Mouse (Mus musculus): Measurements from ENCODE around the gene Cacna1a.
A peak's percentile ranks its signal among the peaks of the same experiment; 100 is the strongest.
"Not testable (repeated sequence)": the region's sequence is repeated elsewhere in the genome, so short reads cannot be mapped to it uniquely, and the experiment has no call there.

Gene Cacna1a

GRCm38 (mm10) chr8:84599401-84599800, 211.2 kb downstream of the Cacna1a start:
- no peak for DNase-seq

- DNase-seq = no peak
Measured at GRCm38 (mm10) chr8:84600311-84600907, 212.2 kb downstream of the Cacna1a start.

DNA sequence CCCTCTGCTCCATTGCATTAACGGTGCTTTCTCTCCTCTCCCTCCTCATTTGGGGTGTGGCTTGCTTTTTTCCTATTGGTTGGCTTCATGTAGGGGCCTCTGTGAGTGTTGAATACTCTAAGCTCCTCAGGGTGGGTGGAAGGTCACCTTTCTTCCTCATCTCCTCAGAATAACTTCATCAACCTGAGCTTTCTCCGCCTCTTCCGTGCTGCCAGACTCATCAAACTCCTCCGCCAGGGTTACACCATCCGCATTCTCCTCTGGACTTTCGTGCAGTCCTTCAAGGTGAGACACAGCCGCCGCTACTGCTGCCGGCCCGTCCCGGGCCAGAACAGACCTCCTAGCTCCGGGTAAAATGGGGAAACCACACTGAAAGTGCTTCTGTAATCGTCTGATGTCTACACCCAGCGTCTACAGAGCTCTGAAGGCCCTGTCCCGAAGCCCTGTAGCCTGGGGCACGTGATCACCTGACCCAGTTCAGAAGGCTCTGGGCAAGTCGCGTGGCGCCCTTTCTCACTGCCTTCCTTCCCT, 213.0 kb downstream of the Cacna1a start:
- DNase-seq = no peak

DNA sequence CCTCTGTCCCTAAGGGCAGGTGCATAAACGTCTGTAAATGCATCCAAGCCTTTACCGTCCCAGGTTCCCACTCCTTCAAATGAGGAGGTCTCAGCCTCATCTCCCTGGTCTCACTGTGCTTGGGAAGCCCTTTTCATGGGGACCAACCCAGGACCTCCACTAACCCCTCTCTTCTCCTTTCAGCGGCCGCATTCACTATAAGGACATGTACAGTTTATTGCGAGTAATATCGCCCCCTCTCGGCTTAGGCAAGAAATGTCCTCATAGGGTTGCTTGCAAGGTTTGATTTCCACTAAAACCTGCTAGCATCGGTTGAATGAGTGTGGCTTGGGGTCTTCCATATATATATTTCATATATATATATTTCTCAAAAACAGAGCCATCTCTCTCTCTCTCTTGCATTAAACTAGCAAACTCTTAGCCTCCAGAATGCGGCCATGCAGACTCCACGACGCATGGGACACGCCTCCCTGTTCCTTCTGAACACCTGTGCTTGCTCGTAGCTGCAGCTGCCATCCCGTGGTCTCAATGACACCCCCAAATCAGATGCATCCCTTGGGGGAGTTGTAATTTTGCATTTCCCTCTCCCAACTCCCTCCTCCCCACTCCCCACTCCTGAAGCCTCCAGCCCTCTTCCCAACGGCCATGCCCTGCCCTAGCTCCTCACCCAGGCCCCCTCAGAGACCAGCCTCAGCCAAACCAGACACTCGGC, 226.4 kb downstream of the Cacna1a start:
- no peak for DNase-seq

GRCm38 (mm10) chr8:84615666-84616485, 227.6 kb downstream of the Cacna1a start:
- DNase-seq = no peak

- no peak for DNase-seq
Measured at GRCm38 (mm10) chr8:84617005-84617404, 228.8 kb downstream of the Cacna1a start.

DNA sequence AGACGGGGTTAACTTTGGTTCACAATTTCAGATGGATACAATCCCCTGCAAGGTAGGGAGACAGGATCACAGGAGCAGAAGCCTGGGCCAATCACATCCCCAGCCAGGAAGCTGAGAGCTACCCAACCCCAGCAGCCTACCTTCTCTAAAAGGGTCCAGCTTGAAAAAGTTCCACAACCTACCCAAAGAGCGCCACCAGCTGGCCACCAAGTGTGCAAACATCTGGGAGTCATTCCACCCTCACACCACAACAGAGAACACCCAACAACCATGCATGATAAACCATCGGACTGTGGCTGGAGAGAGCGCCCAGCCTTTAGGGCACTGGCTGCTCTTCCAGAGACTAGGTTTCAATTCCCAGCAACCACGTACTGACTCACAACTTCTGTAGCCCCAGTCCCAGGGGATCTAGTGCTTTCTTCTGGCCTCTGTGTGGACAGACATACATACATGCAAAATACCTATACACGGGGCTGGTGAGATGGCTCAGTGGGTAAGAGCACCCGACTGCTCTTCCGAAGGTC, 232.9 kb downstream of the Cacna1a start:
- DNase-seq = no peak

DNA sequence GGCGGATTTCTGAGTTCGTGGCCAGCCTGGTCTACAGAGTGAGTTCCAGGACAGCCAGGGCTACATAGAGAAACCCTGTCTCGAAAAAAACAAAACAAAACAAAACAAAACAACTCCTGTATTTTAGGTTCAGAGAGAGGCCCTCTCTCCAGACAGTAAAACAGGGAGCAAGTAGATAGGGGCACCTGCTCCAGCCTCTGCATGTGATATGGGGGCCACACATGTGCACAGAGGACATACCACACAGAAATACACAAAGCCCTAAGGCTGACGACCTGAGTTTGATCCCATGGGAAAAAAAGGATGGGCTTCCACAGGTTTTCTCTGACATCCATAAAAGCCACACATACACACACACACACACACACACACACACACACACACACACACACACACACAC, 235.2 kb downstream of the Cacna1a start:
- not testable (repeated sequence) for DNase-seq

DNA sequence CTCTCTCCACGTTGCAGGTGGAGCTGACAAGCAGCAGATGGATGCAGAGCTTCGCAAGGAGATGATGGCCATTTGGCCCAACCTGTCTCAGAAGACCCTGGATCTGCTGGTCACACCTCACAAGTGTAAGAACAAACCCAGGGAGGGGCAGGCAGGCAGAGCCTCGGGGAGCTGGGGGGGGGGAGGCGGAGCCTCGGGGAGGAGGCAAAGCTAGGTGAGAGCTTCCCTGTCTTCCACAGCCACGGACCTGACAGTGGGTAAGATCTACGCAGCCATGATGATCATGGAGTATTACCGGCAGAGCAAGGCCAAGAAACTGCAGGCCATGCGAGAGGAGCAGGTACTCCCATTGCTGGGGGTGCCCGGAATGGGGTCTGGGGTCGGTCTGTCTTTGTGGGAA, 241.3 kb downstream of the Cacna1a start:
- no peak for DNase-seq

DNA sequence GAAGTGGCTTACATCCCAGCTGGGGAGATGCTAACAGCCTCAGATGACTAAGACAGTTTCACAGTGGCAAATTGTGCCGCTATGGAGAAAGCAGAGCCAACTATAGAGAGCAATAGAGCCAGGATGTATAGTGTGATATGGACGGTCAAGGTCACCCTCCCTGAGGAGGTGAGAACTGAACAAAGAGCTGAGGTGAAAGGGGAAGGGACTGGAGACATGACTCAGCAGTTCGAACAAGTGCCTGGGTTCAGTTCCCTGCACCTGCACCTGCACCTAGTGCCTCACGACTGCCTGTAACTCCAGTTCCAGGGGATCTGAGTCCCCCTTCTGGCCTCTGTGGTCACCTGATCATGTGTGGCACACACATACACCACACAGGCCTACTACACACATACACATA, 241.9 kb downstream of the Cacna1a start:
- DNase-seq = no peak

DNA sequence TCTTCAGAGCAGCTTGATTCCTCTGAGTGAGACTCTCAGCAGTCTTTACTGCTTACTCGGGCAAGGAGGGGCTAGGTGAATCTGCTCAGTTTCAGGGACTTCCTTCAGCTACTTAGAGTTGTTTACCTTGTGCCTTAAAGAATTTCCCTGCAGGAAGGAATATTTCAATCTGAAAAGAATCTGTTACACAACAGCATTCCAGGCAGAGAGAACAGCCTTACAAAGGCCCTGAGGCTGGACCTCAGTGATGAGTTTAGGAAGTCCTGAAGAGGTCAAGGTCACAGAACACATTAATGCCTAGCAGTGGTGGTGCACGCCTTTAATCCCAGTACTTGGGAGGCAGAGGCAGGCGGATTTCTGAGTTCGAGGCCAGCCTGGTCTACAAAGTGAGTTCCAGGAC, 243.6 kb downstream of the Cacna1a start:
- DNase-seq = no peak

DNA sequence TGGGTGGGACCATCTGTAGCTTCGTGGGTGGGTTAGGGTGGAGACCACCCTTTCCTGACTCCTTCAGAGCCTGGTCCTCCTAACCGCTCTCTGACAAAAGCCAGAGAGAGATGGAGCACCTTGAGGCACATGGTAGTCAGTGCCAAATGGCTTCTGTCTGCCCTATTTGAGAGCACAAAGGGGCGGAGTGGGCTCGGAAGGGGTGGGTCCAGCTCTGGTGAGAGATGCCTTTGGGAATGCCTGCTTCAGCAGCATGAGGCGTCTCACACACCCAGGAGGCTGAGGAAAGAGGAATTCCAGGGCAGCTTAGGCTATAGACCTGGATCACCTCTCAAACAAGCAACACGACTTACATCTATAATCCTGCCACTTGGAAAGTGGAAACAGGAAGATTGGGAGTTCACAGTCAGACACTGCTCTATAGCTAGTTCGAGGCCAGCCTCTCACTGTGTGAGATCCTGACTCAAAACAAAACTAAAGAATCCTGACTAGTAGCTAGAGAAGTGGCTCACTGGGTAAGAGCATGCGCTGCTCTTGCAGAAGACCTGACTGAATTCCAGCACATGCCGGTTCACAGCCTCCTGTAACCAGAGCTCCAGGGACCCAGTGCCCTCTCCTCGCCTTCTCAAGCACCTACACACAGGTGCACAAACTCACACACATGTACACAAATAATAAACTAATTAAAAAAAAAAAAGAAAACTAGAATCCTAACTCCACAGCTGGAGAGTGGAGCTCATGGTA, 245.8 kb downstream of the Cacna1a start:
- DNase-seq = no peak

DNA sequence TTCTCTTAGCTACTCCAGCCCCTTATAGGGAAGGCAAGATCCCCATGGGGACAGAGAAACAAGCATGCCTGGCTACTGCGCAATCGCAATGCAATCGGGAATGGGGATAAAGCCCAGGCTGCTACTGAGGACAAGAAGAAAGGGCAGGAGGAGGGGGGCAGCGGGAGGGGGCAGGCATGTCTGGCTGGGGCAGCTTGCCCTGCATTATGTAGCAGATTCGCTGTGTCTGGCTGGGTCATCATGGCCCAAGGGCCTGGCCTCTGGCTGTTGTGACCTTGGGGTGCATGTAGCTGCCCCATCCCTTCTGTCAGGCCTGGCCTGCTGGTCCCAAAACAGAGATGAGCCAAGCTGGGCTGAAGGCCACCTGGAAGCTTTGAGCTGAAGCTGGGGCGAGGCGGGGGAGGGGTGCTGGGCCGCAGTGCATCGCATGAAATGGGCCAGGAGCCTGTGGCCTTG, 246.6 kb downstream of the Cacna1a start:
- no peak for DNase-seq

DNA sequence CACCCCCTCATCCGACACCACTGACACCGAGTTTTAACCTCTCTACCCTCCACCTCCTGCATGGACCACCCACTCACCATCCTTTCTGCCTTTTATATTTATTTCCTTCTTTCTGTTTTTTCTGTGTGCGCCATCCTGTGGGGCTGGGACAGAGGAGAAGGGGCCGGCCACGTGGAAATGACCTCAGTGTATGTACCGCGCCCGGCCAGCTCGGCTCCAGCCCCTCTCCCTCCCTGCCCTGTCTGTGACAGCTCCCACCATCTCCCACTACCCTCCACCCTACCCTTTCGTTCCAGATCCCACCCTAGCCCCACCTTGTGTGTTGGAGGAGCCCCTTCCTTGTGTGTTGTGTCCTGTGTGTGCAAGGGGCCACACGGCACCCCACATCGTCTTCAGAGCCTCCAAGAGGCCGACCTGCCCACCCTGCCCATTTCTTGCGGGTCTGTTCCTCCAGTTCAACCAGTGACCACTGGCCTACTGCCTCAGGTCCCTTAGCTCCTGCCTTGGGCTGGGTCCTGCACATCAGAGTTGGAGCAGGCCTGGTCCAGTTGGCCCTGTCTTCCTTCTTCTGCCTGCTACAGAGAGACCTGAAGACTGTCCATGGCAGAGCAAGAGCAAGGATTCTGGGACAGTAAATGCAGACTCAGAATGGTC, 247.3 kb downstream of the Cacna1a start:
- DNase-seq = no peak

- DNase-seq = peak; percentile 58
Measured at GRCm38 (mm10) chr8:84636051-84636691, 247.9 kb downstream of the Cacna1a start.

- no peak for DNase-seq
Measured at GRCm38 (mm10) chr8:84637946-84638554, 249.8 kb downstream of the Cacna1a start.

- DNase-seq = peak; percentile 36
Measured at GRCm38 (mm10) chr8:84638555-84639161, 250.4 kb downstream of the Cacna1a start.

DNA sequence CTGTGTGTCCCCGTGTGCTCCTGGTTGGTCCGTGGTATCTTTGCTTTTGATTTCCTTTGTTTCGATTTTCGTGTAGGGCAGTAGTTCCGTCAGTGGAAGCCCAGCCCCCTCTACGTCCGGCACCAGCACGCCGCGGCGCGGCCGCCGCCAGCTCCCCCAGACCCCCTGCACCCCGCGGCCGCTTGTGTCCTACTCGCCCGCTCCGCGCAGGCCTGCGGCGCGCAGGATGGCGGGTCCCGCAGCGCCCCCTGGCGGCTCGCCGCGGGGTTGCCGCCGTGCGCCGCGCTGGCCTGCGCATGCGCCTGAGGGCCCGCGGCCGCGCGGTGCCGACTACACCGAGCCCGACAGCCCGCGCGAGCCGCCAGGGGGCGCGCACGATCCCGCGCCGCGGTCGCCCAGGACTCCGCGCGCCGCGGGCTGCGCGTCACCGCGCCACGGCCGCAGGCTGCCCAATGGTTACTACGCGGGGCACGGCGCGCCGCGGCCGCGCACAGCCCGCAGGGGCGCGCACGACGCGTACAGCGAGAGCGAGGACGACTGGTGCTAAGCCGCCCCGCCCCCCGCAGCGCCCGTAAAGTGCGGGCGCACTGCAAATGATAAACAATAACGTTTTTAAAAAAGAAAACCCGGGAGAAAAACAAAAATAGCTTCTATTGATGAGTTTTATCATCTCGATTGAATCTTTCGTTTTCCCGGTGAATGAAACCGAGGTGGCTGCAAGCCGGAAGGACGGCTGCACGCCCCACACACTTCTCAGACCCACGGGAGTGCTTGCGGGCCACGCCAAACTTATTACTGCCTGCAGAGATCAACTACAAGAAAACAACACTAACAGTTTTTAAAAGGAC, 251.1 kb downstream of the Cacna1a start:
- peak; percentile 93 for DNase-seq

GRCm38 (mm10) chr8:84640010-84640588, 251.9 kb downstream of the Cacna1a start:
- DNase-seq = no peak

All from kidney, adult 11 months (tissue).